Mouse (Mus musculus) neural tube, embryonic 15.5 days (tissue): Measurements from ENCODE around the gene Prune2. TPM values are rescaled to one million over a fixed set of nuclear protein-coding genes. Genes with fewer than 3 reads are reported as not detected.

Experiments
- ATAC-seq: fragments of 200-750 bp; cut with Nextera tagmentation; 2 replicates; pipeline ENCODE4 v1.8.0; 2017; ENCODE audit warnings: mild to moderate bottlenecking, moderate TSS enrichment, moderate library complexity; ENCODE audit not compliant: low FRiP score
- H3K27ac ChIP-seq: fragments of 300-500 bp; sonication (generic); replicated peaks from 2 replicates; pipeline ENCODE4 v1.5.1; 2015; ENCODE audit warnings: mild to moderate bottlenecking, inconsistent platforms
- H3K27me3 ChIP-seq: fragments of 300-500 bp; sonication (generic); replicated peaks from 2 replicates; pipeline ENCODE4 v1.6.1; 2015; ENCODE audit warnings: inconsistent platforms
- H3K36me3 ChIP-seq: fragments of 300-500 bp; sonication (generic); 2 replicates; pipeline ENCODE4 v1.6.1; 2015; ENCODE audit warnings: inconsistent platforms
- H3K4me1 ChIP-seq: fragments of 300-500 bp; sonication (generic); 2 replicates; pipeline ENCODE4 v1.6.1; 2015; ENCODE audit warnings: inconsistent platforms
- H3K4me2 ChIP-seq: fragments of 300-500 bp; sonication (generic); 2 replicates; pipeline ENCODE4 v1.6.1; 2015; ENCODE audit warnings: inconsistent platforms, mild to moderate bottlenecking, moderate library complexity
- H3K4me3 ChIP-seq: fragments of 300-500 bp; sonication (generic); replicated peaks from 2 replicates; pipeline ENCODE4 v1.5.1; 2015; ENCODE audit warnings: mild to moderate bottlenecking, inconsistent platforms
- H3K9ac ChIP-seq: fragments of 300-500 bp; sonication (generic); replicated peaks from 2 replicates; pipeline ENCODE4 v1.6.1; 2015; ENCODE audit warnings: mild to moderate bottlenecking, inconsistent platforms
- H3K9me3 ChIP-seq: fragments of 300-500 bp; sonication (generic); replicated peaks from 2 replicates; pipeline ENCODE4 v1.6.1; 2016; ENCODE audit warnings: inconsistent platforms
- WGBS: fragments of 180-500 bp; shearing (Covaris S2); methylation state at CpG from one replicate; pipeline ENCODE4 v1.1.7; 2015; ENCODE audit warnings: mixed read lengths; 5-methylcytosine and 5-hydroxymethylcytosine counted together
- polyA plus RNA-seq: library from polyadenylated mRNA; unstranded; fragments of >200 nt; fragmentation: Nextera tagmentation; extraction: Ambion mirVana; gene quantifications from 2 replicates; pipeline ENCODE4 v1.2.1, GENCODE M21; 2015

Gene Prune2
- 9.5 and 11.5 TPM in 2 replicates for polyA plus RNA-seq

DNA sequence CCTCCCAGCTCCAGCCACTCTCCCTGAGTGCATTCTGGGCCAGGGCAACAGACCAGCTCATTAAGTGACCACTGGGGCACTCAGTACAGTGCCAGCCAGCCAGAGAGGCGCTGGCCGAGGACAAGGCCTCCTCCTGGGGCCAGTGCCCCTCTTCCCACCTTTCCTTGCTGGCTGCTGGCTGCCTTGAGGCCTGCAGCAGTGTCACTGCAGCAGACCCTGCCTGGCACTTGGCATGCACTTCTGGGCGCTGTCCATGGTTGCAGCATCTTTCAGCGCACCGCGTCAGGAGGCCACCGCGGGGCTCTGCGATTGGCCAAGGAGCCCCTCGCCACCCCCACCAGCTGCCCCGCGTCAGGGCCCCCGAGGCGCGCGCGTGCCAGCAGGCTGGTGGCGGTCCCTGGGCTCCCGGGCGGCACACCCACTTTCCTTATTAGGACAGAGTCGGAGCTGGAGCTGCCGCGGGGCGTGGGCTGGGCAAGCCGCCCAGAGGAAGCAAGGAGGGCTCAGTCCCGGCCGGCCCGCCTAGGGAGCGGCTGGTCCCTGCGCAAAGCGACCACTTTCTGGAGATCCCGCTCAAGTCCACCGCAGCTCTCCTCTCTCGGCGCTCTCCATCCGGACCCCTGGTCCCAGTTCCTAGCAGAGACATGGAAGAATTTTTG lies at the start of gene Prune2:
Gene Prune2, plus strand, starts transcription at position 506 of the 659 bp plus-strand sequence.
- WGBS: under 1% methylated on average over 36 of the region's 36 CpGs
- ATAC-seq: peak; percentile 90
- Histone ChIP-seq H3K4me2 (peak within 1 kb of the TSS; percentile 98), H3K36me3 (no peaks in the 10 kb centered on the region), H3K27ac (no peak within 1 kb of the TSS), H3K9ac (peak within 1 kb of the TSS; percentile 34), H3K4me1 (peaks cover 15% of the 10 kb centered on the region), H3K4me3 (peak within 1 kb of the TSS; percentile 48), H3K27me3 (peaks cover 32% of the 10 kb centered on the region), H3K9me3 (no peaks in the 10 kb centered on the region)

DNA sequence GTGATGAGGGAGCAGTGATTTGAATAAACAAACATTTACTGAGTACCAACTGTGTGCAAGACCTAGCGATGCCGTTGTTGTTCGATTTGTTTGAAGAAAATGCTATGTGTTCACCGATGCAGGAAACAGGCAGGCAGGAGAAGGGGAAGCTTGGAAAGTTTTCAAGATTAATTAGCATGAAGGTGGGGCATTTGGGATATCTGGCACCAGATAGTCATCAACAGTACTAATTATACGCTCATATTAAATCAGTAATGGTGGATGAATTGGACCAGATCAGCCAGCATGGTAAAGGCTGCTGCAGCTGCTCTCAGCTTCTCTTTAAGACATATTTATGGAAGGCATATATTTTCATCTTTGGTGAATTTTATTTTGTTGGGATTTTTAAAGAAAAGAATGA lies 44.4 kb upstream of the Prune2 start:
- WGBS: 50% methylated on average over 5 of the region's 5 CpGs
- no peak overlapping the region for H3K4me3 ChIP-seq
- ATAC-seq: no peak
- no peak overlapping the region for H3K9ac ChIP-seq
- no peaks in the 10 kb centered on the region for H3K9me3 ChIP-seq
- H3K27me3 ChIP-seq: no peaks in the 10 kb centered on the region
- no peak overlapping the region for H3K4me2 ChIP-seq
- no peaks in the 10 kb centered on the region for H3K4me1 ChIP-seq
- H3K36me3 ChIP-seq: no peaks in the 10 kb centered on the region
- no peak overlapping the region for H3K27ac ChIP-seq

DNA sequence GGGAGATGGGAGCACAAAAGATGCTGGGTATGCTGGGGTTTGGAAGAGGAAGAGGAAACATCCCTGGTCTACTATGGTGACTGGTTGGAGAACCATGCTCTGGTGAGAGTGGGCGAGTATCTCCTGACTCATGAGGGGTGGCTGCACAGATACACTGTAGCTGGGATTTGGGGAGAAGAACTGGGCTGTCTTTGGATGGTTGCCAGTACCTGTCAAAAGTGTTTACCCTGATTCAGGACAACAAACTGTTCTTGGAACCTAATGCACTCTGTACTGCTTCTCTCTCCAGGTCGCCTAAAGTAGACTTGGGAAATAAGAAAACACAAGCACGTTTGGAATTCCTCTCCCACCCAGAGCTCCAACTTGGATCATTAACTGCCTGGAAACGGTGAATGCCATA lies 31.4 kb upstream of the Prune2 start:
- Histone ChIP-seq H3K36me3 (no peaks in the 10 kb centered on the region), H3K9me3 (no peaks in the 10 kb centered on the region), H3K4me3 (no peak overlapping the region), H3K27me3 (no peaks in the 10 kb centered on the region), H3K27ac (no peak overlapping the region), H3K4me1 (no peaks in the 10 kb centered on the region), H3K9ac (no peak overlapping the region), H3K4me2 (no peak overlapping the region)
- ATAC-seq: no peak
- 89% methylated on average over 4 of the region's 4 CpGs for WGBS

DNA sequence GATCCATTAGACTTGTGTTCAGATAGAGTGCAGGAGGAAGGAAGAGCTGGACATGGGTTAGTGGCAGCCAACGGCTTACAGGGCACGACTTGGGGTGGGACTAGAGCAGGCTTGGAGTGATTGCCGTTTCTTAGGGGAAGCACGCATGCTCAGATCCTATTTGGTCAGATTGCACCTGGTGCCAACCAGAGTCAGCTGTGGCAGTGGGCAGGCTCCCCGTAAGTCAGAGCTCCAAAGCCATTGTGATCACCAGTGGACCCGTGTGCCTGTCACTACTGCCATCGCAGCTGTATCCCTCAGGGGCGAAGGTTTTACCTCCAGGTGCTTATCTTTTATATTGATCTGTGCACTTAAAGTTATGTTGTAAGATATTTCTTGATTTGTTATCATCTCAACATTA lies 21.3 kb upstream of the Prune2 start:
- no peak for ATAC-seq
- Histone ChIP-seq H3K4me1 (no peaks in the 10 kb centered on the region), H3K4me3 (no peak overlapping the region), H3K4me2 (no peak overlapping the region), H3K9ac (no peak overlapping the region), H3K27ac (no peak overlapping the region), H3K9me3 (no peaks in the 10 kb centered on the region), H3K27me3 (no peaks in the 10 kb centered on the region), H3K36me3 (no peaks in the 10 kb centered on the region)
- 77% methylated on average over 8 of the region's 8 CpGs for WGBS

DNA sequence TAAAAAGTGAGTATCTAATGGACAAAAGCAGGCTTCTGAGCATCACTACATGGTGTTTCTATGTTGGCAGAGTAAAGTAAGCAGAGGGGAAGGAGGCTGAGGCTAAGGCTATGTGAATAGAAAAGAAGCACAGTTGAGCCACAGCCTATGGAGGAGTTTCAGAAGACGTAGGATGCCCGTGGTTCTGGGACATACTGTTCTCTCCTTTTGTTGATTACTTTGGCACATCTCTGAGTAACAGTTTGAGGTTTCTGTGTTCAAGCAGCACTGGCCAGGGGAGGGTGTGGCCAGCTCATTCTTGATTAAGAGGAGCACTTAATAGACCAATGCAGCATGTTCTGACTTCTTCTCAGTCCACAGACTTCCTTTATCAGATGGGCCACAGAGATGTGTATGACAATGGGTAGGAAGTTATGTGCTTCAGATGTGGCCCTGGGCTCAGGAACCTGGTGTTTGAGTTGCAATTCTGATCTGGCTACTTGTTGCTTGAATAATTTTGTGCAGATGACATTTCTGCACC lies 7.1 kb upstream of the Prune2 start:
- H3K36me3 ChIP-seq: no peaks in the 10 kb centered on the region
- H3K9ac ChIP-seq: no peak overlapping the region
- WGBS: 79% methylated on average over 2 of the region's 2 CpGs
- H3K27ac ChIP-seq: no peak overlapping the region
- H3K4me2 ChIP-seq: no peak overlapping the region
- no peaks in the 10 kb centered on the region; the same call in 1 of the 2 replicates for H3K27me3 ChIP-seq
- no peak overlapping the region for H3K4me3 ChIP-seq
- no peaks in the 10 kb centered on the region for H3K4me1 ChIP-seq
- no peak for ATAC-seq
- H3K9me3 ChIP-seq: no peaks in the 10 kb centered on the region

DNA sequence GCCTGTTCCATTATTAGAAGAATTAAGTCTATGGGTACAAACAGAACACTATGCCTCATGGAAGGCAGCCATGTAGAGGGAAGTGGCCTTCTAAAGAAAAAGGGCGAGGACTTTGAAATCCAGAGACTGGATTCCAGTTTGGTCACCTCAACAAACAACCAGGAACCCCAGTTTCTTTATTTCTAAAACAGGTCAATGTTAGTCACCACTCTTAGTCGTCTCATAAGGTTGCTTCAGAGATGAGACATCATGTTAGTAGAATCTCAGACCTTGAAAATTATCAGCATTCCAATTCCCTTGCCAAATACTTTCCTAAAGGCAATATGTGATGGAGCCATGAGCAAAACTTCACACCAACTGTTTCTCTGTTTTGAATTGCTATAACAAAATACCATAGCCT lies 6.6 kb upstream of the Prune2 start:
- no peaks in the 10 kb centered on the region for H3K36me3 ChIP-seq
- no peaks in the 10 kb centered on the region for H3K4me1 ChIP-seq
- H3K27me3 ChIP-seq: no peaks in the 10 kb centered on the region; the same call in 1 of the 2 replicates
- H3K4me2 ChIP-seq: no peak overlapping the region
- ATAC-seq: no peak
- H3K9me3 ChIP-seq: no peaks in the 10 kb centered on the region
- H3K4me3 ChIP-seq: no peak overlapping the region
- H3K27ac ChIP-seq: no peak overlapping the region
- WGBS: 91% methylated on average over 2 of the region's 2 CpGs
- H3K9ac ChIP-seq: no peak overlapping the region

DNA sequence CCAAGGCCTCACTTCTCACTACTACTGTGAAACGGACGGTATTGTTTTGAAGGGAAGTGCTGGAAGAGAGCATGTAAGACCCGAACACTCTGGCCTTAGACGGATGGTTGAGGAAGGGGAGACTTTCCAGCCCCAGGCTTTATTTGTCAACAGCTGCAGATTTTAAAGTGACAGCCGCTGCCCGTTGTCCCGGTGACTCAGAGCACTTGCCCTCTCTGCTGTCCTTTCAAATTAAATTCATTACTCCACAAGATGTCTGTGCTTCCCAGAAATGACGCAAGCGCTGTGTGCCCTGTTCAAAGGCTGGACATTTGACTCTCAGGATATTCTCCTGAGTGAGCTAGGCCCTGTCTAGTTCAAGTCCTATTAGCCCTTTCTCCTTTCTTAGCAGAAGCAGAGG lies 5.9 kb upstream of the Prune2 start:
- no peaks in the 10 kb centered on the region for H3K36me3 ChIP-seq
- H3K9ac ChIP-seq: no peak overlapping the region
- no peaks in the 10 kb centered on the region for H3K9me3 ChIP-seq
- no peak overlapping the region for H3K4me2 ChIP-seq
- ATAC-seq: no peak
- H3K4me1 ChIP-seq: no peaks in the 10 kb centered on the region
- H3K27me3 ChIP-seq: no peaks in the 10 kb centered on the region; the same call in 1 of the 2 replicates
- H3K4me3 ChIP-seq: no peak overlapping the region
- WGBS: 69% methylated on average over 9 of the region's 9 CpGs
- H3K27ac ChIP-seq: no peak overlapping the region

DNA sequence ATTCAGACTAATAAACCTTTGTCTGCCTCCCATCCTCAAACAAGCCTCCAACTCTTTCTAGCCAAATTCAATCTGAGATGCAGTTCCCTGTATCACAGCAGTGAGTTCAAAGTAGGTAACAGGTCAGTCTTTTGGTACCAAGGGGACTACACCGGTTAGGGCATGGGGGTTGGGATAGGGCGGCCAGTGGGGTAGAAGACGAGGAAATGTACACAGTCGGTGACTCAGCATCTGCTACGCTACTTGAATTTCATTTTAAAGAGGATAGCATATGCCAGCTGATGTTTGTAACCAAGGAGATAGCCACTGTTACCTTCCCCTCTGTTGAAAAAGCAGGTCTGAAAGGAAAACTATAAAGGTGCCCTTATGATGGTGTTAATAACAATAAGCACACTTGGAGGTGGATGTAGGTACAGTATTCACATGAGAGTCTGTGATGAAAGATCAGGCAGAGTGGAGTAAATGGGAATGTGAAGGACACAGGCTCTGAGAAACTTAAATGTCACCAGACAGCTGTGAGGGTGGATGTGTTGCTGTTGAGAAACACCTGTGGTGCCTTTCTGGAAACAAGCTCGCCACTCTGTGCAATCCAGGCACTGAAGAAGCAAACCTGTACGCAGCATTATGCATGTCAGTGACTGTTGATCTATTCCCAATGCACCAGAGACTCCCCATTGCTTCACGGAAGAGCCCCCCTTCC lies 5.1 kb upstream of the Prune2 start:
- ATAC-seq: no peak

DNA sequence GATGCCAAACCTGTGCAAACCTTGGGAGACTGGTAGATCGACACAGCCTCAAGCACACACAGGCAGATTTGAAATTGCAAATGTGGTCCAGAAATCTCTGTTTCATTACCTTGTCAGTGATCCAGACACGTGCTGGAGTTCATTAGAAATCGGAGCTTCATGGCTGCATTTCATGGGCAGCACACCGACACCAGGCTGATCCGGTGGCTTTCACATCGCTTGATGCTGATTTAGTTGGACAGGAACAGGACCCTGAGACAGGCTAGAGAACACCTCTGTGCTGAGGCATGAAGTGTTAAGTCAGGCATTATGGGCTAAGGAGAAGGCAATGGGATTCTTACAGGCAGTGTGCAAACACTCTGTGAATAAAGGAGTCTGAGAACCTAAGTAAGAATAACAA lies 1.2 kb upstream of the Prune2 start:
- Histone ChIP-seq H3K27ac (no peak overlapping the region), H3K4me2 (no peak overlapping the region), H3K36me3 (no peaks in the 10 kb centered on the region), H3K9ac (no peak overlapping the region), H3K9me3 (no peaks in the 10 kb centered on the region), H3K27me3 (peaks cover 32% of the 10 kb centered on the region), H3K4me1 (peaks cover 15% of the 10 kb centered on the region), H3K4me3 (no peak overlapping the region)
- ATAC-seq: no peak; the same call in 1 of the 2 replicates
- WGBS: 69% methylated on average over 6 of the region's 6 CpGs

More for the DNA sequence above, 5.1 kb upstream of the Prune2 start:
- Histone ChIP-seq H3K27ac (no peak overlapping the region), H3K4me1 (peaks cover 5% of the 10 kb centered on the region), H3K4me3 (no peak overlapping the region), H3K4me2 (no peak overlapping the region), H3K9ac (no peak overlapping the region), H3K9me3 (no peaks in the 10 kb centered on the region), H3K36me3 (no peaks in the 10 kb centered on the region), H3K27me3 (peaks cover 8% of the 10 kb centered on the region)
- 78% methylated on average over 8 of the region's 8 CpGs for WGBS

DNA sequence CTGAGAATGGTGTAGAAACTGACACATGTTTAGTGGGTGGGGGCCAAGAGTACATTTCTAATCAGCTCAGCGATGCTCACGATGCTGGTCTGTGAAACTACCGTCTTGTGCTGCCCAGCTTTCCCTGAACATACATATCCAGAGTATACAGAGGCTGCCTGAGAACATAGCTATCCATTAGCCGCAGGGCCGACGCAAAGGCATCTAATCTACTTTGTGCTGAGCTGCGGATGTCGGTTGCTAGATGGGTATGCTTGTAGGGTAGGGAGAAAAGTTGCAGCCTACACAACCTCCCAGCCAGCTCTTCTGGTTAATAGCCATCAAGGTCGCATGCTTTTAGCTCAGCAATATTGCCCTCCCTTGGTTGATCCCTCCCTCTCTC lies 696 bp upstream of the Prune2 start:
- peak; percentile 33; the same call in 1 of the 2 replicates for ATAC-seq
- H3K36me3 ChIP-seq: no peaks in the 10 kb centered on the region
- peaks cover 32% of the 10 kb centered on the region for H3K27me3 ChIP-seq
- peak overlapping the region; percentile 48 for H3K4me3 ChIP-seq
- peaks cover 15% of the 10 kb centered on the region for H3K4me1 ChIP-seq
- H3K9me3 ChIP-seq: no peaks in the 10 kb centered on the region
- H3K4me2 ChIP-seq: peak overlapping the region; percentile 98
- 52% methylated on average over 9 of the region's 9 CpGs for WGBS
- H3K27ac ChIP-seq: no peak overlapping the region
- H3K9ac ChIP-seq: no peak overlapping the region

DNA sequence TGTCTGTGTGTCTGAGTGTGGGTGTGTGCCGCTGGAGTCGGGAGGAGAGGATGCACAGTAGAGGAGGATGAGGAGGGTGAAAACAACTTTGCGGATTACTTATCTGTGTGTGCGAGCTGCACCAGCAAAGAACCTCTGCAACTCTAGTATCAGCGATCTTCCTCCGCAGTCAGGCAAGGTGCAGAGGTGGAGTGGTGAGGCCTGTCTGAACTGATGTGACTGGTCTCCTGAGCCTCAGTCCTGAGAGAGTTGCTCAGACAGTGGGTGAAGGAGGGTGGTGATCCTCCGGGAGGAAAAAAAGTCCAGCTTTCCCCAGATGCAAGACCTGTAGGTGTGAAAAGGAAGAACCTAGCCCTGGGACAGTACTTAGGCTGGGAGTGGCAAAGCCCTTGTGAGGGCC lies 401 bp downstream of the Prune2 start:
- Histone ChIP-seq H3K27ac (no peak overlapping the region), H3K4me3 (peak overlapping the region; percentile 48), H3K9me3 (no peaks in the 10 kb centered on the region), H3K27me3 (peaks cover 32% of the 10 kb centered on the region), H3K9ac (peak overlapping the region; percentile 34), H3K4me2 (peak overlapping the region; percentile 98), H3K36me3 (no peaks in the 10 kb centered on the region), H3K4me1 (peaks cover 15% of the 10 kb centered on the region)
- ATAC-seq: peak; percentile 30
- 2% methylated on average over 7 of the region's 7 CpGs for WGBS

DNA sequence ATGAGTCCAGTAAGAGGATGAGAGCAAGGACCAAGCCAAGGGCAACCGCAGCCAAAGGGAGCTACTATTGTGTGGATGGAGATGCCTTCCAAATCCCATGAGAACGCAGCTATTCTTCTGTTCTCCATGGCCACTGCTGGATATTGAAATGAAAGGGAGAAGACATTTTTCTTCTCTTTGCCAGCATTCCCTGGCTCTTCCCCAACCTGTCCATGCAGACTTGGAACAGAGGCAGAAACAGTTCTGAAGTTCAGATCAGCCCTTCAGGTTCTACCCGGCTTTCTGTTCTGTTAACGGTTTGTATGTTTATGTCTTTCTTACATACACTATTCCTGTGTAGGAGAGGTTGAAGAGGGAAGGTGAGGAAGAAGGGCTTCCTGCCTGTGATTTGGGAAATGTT lies 3.1 kb downstream of the Prune2 start:
- Histone ChIP-seq H3K4me1 (peaks cover 15% of the 10 kb centered on the region), H3K9ac (no peak overlapping the region), H3K27ac (no peak overlapping the region), H3K36me3 (no peaks in the 10 kb centered on the region), H3K27me3 (peaks cover 32% of the 10 kb centered on the region), H3K9me3 (no peaks in the 10 kb centered on the region), H3K4me3 (no peak overlapping the region), H3K4me2 (no peak overlapping the region)
- ATAC-seq: no peak
- WGBS: 82% methylated on average over 4 of the region's 4 CpGs
